Mouse (Mus musculus) heart, adult 2 months (tissue): ENCODE data around the gene Mnt. TPM values are rescaled to one million over a fixed set of nuclear protein-coding genes. Genes with fewer than 3 reads are reported as not detected.

Source experiments
- DNase-seq, 2 experiments: peaks; one replicate each; pipeline ENCODE4 v3.0.0; 2021
- H3K27ac ChIP-seq: fragments of 200-600 bp; 2 replicates; pipeline ENCODE4 v1.8.1; 2022
- H3K27me3 ChIP-seq: fragments of 200-500 bp; 2 replicates; pipeline ENCODE4 v1.6.1; 2012; ENCODE audit warnings: mild to moderate bottlenecking, low read length, inconsistent platforms, mixed read lengths; ENCODE audit not compliant: control insufficient read depth, insufficient read depth
- H3K36me3 ChIP-seq: fragments of 200-500 bp; 2 replicates; pipeline ENCODE4 v1.6.1; 2012; ENCODE audit warnings: low read length, inconsistent platforms; ENCODE audit not compliant: control insufficient read depth, insufficient read depth
- H3K4me1 ChIP-seq: fragments of 200-500 bp; 2 replicates; pipeline ENCODE4 v1.6.1; 2011; ENCODE audit warnings: low read length; ENCODE audit not compliant: control insufficient read depth, insufficient read depth
- H3K4me3 ChIP-seq: fragments of 200-600 bp; 2 replicates; pipeline ENCODE4 v1.8.1; 2022
- H3K79me2 ChIP-seq: fragments of 200-500 bp; replicated peaks from 2 replicates; pipeline ENCODE4 v1.6.1; 2012; ENCODE audit warnings: mild to moderate bottlenecking, inconsistent platforms, low read length, moderate library complexity, mixed read lengths; ENCODE audit not compliant: control insufficient read depth, insufficient read depth
- H3K9ac ChIP-seq: fragments of 200-500 bp; 2 replicates; pipeline ENCODE4 v1.6.1; 2012; ENCODE audit warnings: low read depth, mild to moderate bottlenecking, control low read depth, inconsistent platforms, low read length, mixed read lengths
- CTCF ChIP-seq: fragments of 200-600 bp; IDR thresholded peaks from 2 replicates; pipeline ENCODE4 v1.8.1; 2022; ENCODE audit warnings: antibody characterized with exemption, mild to moderate bottlenecking, moderate library complexity
- EP300 ChIP-seq: fragments of 200-500 bp; IDR thresholded peaks from 2 replicates; pipeline ENCODE4 v1.6.1; 2011; ENCODE audit warnings: low read depth, low read length, control low read depth; ENCODE audit not compliant: insufficient read depth
- POLR2A ChIP-seq: fragments of 200-500 bp; IDR thresholded peaks from 2 replicates; pipeline ENCODE4 v1.6.1; 2011; ENCODE audit warnings: mild to moderate bottlenecking, low read depth, low read length, control low read depth; ENCODE audit not compliant: insufficient read depth
- WGBS: fragments of 180-500 bp; shearing (Covaris S2); methylation state at CpG from one replicate; pipeline ENCODE4 v1.1.7; 2018; 5-methylcytosine and 5-hydroxymethylcytosine counted together
- intact Hi-C: fragments of 180-260 bp; cut with DNase I; formaldehyde crosslinking; loops from one replicate; pipeline ENCODE4 v1.15.1; 2025
- polyA plus RNA-seq: library from polyadenylated mRNA; depleted of rRNA; stranded (reverse); fragments of >200 nt; gene quantifications from 2 replicates; pipeline ENCODE4 v1.2.3, GENCODE M21; 2012
- total RNA-seq, 2 experiments: library from RNA; stranded (reverse); gene quantifications; 2 replicates each; pipeline ENCODE4 v1.2.3; 2021

The Mnt gene
- total and polyA plus RNA-seq, 3 experiments: 6.7 to 10.7 (median 6.9) TPM

DNA sequence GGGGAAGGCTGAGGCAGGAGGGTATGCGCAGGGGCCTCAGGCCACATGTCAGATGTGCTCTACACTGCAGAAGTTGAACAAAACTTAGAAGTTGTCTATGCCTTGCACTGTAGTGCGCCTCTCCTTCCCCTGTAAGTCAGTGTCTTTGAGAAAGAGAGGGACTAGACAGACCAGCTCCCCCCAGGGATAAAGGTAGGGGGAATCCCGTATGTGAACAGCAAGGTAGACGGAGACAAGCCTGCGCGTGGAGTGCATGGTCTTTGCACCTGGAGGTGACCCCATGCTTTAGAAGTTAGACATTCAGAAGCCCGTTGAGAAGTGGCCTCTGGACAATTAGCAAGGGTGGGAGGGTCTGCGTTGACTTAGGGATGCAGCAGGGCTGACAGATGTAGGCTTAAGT lies 10.0 kb downstream of the Mnt start:
- 91% methylated on average over 8 of the region's 8 CpGs for WGBS
- Histone ChIP-seq H3K27me3 (no peaks in the 10 kb centered on the region), H3K9ac (no peak overlapping the region), H3K79me2 (peaks cover 5% of the 10 kb centered on the region; the same call in 1 of the 2 replicates), H3K27ac (peak overlapping the region; percentile 57), H3K36me3 (no peaks in the 10 kb centered on the region), H3K4me3 (no peak overlapping the region), H3K4me1 (peaks cover 8% of the 10 kb centered on the region)
- TF ChIP-seq CTCF: no peak
- TF ChIP-seq POLR2A: no peak
- TF ChIP-seq EP300: no peak
- intact Hi-C loops: no loop called here
- peak; percentile 5 to 24 for DNase-seq

DNA sequence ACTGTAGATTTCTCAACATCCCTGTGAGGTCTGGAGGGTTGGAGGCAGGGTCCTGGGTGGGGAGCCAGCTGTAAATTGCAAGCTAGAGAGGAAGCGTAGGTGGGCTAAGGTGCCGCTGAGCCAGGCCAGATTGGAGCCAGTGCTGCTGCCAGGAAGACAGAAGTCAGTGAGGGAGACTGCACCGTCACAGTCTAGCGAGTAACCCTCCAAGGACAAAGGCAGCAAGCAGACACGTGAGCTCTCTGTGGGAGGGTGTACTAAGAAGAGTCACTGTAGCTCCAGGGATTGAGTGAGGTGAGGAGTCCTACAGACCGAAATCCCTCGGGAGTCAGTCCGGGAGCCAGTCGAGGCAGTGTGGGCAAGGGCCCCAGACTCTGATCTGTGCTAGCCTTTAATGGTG lies 10.6 kb downstream of the Mnt start:
- 62% methylated on average over 9 of the region's 9 CpGs for WGBS
- no peak overlapping the region for H3K4me3 ChIP-seq
- intact Hi-C loops: no loop called here
- H3K27ac ChIP-seq: peak overlapping the region; percentile 57
- DNase-seq: peak; percentile 28 to 31
- TF ChIP-seq CTCF (no peak), EP300 (no peak), POLR2A (no peak)
- peaks cover 2% of the 10 kb centered on the region; the same call in 1 of the 2 replicates for H3K79me2 ChIP-seq
- H3K9ac ChIP-seq: no peak overlapping the region
- peaks cover 8% of the 10 kb centered on the region for H3K4me1 ChIP-seq
- no peaks in the 10 kb centered on the region for H3K27me3 ChIP-seq
- no peaks in the 10 kb centered on the region for H3K36me3 ChIP-seq

DNA sequence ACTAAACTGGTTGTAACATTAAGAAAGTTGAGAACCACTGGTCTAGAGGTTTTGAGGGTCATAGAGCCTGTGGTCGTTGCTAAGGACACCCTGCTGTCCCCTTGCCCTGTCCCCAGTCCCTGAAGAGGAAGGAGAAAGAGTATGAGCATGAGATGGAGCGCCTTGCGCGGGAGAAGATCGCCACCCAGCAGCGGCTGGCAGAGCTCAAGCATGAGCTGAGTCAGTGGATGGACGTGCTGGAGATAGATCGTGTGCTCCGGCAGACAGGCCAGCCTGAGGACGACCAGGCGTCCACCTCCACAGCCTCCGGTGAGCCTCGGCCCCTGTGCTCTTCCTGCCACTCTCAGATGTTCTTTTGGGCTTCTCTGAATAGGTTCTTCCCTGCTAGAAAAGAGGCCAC lies 11.3 kb downstream of the Mnt start:
- peak; percentile 10 to 21 for DNase-seq
- no peak overlapping the region for H3K4me3 ChIP-seq
- no peak for TF ChIP-seq POLR2A
- intact Hi-C loops: no loop called here
- H3K79me2 ChIP-seq: no peaks in the 10 kb centered on the region; the same call in 1 of the 2 replicates
- H3K9ac ChIP-seq: no peak overlapping the region
- H3K36me3 ChIP-seq: no peaks in the 10 kb centered on the region
- WGBS: 81% methylated on average over 13 of the region's 13 CpGs
- H3K27ac ChIP-seq: no peak overlapping the region
- peaks cover 8% of the 10 kb centered on the region for H3K4me1 ChIP-seq
- H3K27me3 ChIP-seq: no peaks in the 10 kb centered on the region

DNA sequence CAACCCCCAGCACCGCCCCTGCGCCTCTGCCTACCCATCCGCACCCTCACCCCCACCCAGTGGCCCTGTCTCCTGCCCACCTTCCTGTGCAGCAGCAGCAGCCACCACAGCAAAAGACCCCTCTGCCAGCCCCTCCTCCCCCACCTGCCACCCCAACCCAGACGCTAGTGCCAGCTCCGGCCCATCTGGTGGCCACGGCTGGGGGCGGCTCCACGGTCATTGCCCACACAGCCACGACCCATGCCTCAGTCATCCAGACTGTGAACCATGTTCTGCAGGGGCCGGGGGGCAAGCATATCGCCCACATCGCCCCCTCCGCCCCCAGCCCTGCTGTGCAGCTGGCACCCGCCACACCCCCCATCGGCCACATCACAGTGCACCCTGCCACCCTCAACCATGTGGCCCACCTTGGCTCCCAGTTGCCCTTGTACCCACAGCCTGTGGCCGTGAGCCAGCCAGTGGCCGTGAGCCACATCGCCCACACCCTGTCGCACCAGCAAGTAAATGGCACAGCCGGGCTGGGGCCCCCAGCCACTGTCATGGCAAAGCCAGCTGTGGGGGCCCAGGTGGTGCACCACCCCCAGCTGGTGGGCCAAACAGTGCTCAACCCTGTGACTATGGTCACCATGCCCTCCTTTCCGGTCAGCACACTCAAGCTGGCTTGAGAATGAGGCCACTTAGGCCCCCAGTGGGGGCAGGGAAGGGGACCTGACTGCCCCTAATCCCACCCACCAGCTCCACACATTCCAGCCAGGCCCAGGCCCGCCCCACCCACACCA lies 12.1 kb downstream of the Mnt start:
- H3K27me3 ChIP-seq: no peaks in the 10 kb centered on the region
- H3K27ac ChIP-seq: peak overlapping the region; percentile 58
- intact Hi-C loops: no loop called here
- H3K9ac ChIP-seq: no peak overlapping the region
- WGBS: 84% methylated on average over 22 of the region's 22 CpGs
- no peaks in the 10 kb centered on the region for H3K36me3 ChIP-seq
- peaks cover 6% of the 10 kb centered on the region for H3K4me1 ChIP-seq
- no peaks in the 10 kb centered on the region; the same call in 1 of the 2 replicates for H3K79me2 ChIP-seq
- peak; percentile 15 to 23 for DNase-seq
- no peak for TF ChIP-seq POLR2A
- no peak for TF ChIP-seq CTCF
- no peak for TF ChIP-seq EP300
- no peak overlapping the region for H3K4me3 ChIP-seq

DNA sequence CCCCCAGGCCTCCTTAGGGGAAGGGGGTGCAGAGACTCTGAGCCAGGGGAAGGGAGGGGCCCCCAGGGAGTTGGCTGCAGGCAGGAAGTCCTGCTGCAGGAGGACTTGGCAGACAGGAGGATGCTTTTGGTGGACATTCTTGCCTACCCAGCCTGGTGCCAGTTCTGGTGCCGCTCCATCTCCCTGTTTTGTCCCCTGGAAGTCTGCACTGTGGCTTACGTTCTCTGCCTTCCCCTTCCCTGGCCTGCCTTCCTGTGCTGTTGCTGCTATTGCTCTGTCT lies 12.7 kb downstream of the Mnt start:
- DNase-seq: peak; percentile 58 to 63
- intact Hi-C loops: no loop called here
- TF ChIP-seq EP300 (no peak), POLR2A (0 out of 2 replicates have a peak, but pooled peaks have one; percentile 9)
- Histone ChIP-seq H3K36me3 (no peaks in the 10 kb centered on the region), H3K27ac (peak overlapping the region; percentile 58), H3K79me2 (no peaks in the 10 kb centered on the region; the same call in 1 of the 2 replicates), H3K27me3 (no peaks in the 10 kb centered on the region), H3K4me3 (no peak overlapping the region), H3K9ac (no peak overlapping the region), H3K4me1 (peaks cover 6% of the 10 kb centered on the region)
- 20% methylated on average over 2 of the region's 2 CpGs for WGBS

DNA sequence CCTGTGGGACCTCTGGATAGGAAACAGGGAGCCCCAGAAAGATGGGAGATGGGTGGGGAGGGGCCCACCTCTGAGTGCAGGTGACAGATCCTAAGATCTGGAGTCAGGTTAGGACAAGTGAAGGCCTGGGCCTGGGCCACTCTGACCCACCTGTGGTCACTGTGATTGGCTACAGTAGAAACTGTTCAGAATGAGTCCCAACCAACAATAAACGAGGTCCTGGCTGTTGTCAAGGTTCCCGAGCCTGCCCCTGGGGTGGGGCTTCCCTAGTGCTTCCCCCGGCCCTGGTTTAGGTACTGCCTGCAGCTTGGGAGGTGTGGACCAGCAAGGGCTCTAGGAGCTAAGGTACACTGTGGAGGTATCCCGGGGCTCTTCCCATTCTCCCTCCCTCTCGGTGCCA lies 13.0 kb downstream of the Mnt start:
- DNase-seq: no peak
- peaks cover 6% of the 10 kb centered on the region for H3K4me1 ChIP-seq
- TF ChIP-seq POLR2A: 0 out of 2 replicates have a peak, but pooled peaks have one; percentile 6
- no peak for TF ChIP-seq CTCF

More for the DNA sequence above, 13.0 kb downstream of the Mnt start:
- Histone ChIP-seq H3K4me3 (no peak overlapping the region), H3K36me3 (no peaks in the 10 kb centered on the region), H3K79me2 (no peaks in the 10 kb centered on the region; the same call in 1 of the 2 replicates), H3K27ac (peak overlapping the region; percentile 58), H3K9ac (no peak overlapping the region), H3K27me3 (no peaks in the 10 kb centered on the region)
- intact Hi-C loops: loop anchor here (2.0 kb wide), 1 partner anchor 15 kb away; no protein-coding TSS in a partner anchor
- WGBS: 51% methylated on average over 5 of the region's 5 CpGs
